Mouse (Mus musculus): Measurements from ENCODE around the gene Cd44.
A peak's percentile ranks its signal among the peaks of the same experiment; 100 is the strongest.

Cd44 gene

DNA sequence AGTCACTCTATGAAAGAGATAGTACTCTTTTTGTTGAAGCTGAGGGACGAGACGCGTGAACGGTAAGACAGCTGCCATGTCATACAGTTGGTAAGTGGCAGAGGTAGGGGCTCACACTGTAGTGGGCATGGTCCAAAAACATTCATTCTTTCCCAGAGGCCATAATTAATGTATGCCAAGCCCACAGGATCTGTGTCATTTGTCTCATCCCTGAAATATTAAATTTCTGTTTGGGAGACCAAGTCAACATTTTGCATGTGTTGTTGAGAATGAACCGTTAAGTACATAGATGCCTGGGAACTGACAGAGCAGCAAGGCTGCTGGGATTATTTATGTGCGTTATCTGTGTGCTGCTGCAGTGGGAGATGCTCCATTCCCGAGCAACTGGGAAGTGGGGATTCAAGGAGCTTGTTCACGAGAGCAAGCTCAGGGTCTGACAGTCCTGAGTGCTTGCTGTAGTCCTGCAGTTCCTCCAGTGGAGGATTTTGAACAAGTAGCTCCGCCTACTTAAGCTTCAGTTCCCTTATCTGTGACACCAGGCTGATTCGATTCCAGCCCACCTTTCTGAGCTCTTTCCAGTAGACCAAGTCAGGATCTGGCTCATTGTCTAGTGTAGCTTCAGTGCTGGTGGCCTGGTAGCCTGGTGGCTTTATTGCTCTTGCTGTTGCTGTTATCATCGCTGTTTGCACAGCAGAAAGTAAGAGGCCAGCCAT is 12.5 kb upstream of the Cd44 start:
- DNase-seq: no peak

GRCm38 (mm10) chr2:102912951-102913350 is 11.5 kb upstream of the Cd44 start:
- no peak for DNase-seq

DNA sequence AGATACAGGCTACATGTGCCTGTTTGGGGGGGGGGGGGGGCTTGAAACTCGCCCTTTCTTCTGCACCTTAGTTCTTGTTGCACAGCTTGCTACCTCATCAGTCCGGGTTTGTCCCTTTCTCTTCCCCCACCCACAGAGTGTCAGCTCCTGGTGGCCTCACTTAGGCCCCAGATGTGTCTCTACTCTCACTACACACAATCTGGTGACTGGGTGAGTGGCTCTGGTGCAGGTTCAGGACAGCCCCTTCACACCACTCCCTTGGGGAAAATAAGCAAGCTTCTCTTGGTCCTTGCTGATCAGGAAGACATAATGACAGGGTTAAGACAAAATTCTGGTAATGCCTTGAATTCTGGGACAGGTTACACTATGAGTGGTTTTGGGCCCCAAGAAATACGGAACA is 11.0 kb upstream of the Cd44 start:
- no peak for DNase-seq

DNA sequence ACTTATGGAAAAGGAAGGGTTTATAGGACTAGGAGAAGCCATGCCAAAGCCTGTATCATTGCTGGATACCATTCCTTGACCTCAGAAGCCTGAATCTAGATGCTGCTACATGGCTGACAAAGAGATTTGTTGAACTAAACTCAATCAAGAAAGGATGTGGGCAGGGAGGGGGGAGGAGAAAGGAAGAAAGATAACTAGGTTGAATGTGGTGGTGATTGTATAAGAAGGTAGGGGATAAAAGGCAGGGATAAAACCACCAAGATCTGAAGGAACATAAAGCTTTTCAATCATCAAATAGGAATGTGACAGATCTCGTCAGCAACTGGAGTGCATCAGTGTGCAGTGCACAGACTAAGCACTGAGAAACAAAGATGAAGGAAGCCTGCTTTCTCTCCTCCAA is 7.9 kb upstream of the Cd44 start:
- no peak for DNase-seq

- DNase-seq: no peak
These were observed 4.1 kb upstream of the Cd44 start for GRCm38 (mm10) chr2:102905604-102906003.

GRCm38 (mm10) chr2:102901828-102902223 is 361 bp upstream of the Cd44 start:
- DNase-seq: no peak

DNA sequence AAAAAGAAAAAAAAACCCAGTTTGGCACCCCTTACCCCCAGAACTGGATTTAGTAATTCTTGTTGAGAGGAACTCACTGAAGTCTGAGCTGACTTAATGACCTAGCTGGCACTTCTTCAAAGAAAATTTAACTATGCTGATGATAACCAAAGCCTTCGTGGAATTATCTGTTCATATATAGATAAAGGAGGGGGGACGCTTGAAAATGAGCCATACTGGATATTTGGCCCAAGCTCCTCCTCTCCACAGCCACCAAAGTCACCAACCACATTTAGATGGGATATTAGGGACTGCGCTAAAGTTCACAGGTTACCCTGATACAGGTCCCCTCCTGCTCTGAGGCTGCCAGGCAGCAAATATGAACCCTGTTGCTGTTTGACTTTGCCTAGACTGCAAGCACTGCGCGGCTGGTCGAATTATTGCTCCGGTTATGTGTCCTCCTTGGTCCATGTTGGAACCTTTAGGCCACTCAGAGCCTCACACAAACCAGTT is 1.2 kb downstream of the Cd44 start:
- peak in 1 of 2 experiments; percentile 18 for DNase-seq

DNA sequence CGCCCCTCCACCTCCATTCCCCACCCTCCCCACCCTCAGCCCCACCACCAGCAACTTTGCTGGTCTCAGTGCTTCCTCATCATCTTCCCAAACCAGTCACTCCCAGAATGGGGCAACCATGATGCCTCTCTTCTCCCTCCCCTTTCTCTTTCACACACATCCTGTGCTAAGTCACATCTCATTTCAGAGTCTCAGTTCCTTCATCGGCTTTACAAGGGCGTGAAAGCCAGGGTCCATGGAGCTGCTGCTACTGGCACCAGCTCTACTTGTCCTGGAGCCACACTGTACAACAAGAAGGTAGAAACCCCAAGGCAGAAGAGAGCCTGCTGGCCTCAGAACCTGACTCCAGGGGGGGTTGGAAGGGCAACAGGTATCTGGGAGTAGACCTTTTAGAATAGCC is 2.2 kb downstream of the Cd44 start:
- peak; percentile 38 to 43 for DNase-seq

DNA sequence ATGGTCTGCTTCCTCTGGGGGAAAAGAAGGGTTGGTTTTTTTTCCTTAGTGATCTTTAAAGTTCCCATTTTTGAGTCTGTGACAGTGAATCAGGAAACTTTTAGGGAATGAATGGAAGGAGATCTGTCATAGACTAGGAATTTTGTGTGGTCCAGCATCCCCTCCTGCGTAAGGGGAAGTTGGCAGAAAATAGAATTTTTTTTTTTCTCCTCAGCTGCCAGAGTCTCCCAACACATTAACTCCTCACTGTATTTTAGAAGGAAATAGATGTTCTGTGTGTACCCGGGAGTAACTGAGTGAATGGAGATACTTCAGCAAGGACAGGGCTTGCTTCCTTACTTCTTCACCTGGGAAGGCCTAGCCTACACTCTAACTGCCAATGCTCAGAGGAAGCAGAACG is 2.9 kb downstream of the Cd44 start:
- no peak for DNase-seq

DNA sequence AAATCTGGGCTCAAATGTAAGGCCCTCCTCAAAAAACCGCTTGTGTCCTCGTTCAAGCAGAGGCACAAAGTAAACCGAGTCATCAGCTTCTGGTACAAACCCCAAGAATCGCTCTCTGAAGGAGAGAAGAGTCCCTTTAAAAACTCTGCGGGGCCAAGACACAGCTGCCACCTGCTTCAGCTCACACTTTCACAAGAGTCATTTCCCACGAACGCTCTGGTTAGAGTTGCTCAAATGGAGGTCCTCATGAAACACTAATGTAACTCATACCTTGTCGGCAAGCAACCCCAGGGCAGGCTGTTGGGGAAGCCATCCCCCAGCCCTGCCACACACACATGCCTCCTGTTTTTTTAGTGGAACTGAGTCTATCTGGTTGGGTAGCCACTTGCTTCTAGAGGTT is 5.3 kb downstream of the Cd44 start:
- DNase-seq: no peak

GRCm38 (mm10) chr2:102895197-102895596 is 6.3 kb downstream of the Cd44 start:
- no peak for DNase-seq

DNA sequence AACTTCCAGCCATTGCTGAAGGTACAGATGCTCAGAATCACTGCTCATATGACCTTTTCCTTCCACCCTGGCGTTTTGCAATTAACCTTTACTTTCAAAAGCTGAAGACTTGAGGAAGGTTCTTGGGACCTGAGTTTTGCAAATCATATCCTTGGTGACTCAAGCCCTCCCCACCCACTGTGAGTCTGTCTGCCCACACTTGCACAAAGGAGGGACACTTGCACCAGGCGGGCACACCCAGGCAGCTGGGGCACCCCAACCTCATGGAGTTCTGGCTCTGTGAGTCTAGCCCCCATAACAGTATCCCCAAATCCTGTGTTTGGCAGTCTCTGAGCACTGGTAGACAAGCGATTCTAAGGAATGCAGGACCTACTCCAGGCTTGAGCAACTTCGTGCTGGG is 6.7 kb downstream of the Cd44 start:
- DNase-seq: peak; percentile 28 to 43

DNA sequence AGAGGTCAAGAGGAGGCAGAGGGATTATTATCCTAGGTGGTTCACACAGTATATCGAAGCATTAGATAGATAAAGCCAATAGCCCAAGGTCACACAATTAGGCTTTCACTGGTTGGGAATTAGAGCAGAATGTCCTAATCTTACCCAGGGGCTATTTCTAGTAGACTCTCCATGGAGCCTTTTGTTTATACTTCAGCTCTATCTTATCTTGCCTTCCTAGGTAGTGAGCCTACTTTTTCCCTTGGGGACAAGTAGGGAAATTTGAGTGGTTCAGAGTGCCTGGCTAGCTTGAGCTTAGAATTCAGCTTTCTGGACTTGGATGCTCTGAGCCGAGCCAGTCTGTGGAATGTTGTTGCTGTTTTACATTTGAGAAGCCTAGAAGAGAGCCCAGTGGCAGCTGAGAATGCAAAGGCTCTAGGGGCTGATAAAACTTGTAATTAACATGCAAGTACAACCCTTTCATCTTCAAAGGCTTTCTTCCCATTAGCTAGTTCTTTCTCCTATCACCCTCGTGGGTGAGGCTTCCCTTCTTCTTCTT is 12.7 kb downstream of the Cd44 start:
- DNase-seq: no peak

DNA sequence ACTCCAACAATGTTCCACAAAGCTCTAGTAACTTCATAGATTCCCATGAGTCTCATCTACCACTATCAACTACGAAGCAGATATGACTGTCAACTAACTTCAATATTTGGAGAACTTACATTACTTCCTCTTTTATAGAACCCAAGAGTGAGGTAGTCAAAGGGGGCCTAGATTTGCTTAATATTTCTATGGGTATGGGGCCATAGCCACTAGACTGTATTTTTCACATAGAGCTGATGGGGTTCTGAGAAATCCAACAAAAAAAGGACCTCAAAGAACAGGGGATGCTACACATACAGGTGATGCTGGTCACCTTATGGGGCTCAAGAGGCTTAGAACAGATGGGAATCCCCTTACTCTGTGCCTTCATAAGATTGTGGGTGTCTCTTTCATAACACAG is 14.3 kb downstream of the Cd44 start:
- no peak for DNase-seq

GRCm38 (mm10) chr2:102886306-102886935 is 15.0 kb downstream of the Cd44 start:
- DNase-seq: no peak

DNA sequence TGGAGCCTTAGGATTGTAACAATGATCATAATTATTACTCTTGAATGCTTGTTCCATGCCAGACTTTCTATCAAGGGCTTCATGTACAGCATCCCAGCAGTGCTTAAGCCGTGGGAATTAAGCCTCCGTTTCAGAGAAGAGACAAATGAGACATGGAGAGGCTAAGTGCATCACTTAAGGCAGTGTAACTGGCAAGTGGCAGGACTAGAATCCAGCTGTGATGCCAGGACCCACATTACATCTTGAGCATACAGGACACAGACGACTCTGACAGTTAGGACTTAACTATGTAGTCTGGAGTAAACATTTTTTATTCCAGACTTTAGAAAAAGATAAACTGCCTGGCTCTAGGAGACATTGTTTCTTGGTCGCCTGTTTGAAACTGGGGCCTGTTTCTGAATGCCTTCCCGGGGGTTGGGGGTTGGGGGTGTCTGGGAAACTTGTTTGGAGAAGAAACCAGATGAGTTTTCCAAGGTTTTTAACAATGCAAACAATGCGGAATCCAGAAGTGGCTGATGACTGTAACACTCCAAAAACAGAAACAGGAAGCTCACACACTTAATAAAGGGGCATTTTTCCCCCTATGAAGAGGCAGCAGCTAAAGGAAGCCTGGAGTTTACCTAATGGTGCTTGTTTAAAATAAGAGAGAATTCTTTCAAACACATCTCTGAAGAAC is 18.7 kb downstream of the Cd44 start:
- DNase-seq: no peak

DNA sequence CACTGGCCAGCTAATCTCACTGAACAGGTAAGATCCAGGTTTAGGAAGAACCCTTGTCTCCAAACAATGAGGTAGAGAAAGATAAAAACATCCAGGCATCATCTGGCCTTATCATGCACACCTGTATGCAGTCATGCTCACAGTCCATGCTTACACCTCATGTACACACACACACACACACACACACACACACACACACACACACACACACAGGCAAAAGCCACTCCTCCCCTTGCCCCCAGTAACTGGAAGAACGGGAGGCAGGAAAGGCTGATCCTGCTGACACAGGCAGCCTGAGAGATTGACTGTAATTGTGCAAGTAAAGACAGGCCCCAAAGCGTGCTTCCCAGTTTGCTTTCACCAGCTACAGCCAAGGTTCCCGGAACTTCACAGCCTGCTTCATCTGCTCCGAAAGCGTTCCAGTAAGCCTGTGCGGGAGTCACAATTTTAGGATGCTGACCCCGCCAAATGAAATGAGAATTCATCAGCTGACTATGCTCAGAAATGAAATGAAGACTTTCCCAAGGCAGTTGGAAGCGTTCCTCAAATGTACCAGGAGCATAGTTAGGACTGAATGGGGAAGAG is 19.4 kb downstream of the Cd44 start:
- DNase-seq: no peak

DNA sequence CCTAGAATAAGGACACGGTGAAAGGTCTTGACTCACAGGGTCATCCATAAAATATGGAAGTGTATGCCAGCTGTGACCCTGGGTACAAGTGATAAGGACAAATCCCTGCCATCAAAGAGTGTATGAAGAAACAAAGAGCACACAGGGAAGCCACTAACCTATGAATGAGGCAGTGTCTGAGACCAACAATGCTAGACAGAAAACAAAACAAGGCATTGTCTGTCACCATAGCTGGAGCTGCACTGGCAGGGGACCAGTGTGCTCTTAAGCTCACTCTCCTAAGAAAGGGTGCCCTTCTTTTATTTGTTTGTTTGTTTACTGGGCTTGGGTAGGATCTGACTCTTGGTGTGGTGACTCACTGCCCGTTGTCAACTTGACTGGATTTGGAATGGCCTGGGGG is 23.0 kb downstream of the Cd44 start:
- no peak for DNase-seq

- DNase-seq: no peak
These were observed 24.0 kb downstream of the Cd44 start for GRCm38 (mm10) chr2:102877463-102877862.

GRCm38 (mm10) chr2:102876141-102876540 is 25.3 kb downstream of the Cd44 start:
- DNase-seq: no peak

DNA sequence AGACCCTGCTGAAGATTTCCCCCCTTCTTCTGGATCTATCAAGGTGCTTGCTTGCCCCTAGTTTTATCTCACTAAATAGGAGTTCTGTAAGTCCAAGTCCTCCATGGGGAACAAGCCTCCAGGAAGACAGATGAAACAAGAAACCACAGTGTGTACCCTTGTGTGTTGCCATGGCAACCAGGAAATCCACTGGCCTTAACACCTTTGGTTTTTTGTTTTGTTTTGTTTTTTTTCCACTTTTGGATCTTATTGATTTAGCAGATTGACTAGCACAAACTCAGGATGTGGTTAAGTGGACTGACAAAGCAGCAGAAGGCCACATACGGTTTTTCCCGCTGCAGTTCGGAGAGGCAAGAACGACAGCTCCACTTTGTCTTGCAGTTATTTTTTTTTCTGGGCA is 27.6 kb downstream of the Cd44 start:
- no peak for DNase-seq

DNA sequence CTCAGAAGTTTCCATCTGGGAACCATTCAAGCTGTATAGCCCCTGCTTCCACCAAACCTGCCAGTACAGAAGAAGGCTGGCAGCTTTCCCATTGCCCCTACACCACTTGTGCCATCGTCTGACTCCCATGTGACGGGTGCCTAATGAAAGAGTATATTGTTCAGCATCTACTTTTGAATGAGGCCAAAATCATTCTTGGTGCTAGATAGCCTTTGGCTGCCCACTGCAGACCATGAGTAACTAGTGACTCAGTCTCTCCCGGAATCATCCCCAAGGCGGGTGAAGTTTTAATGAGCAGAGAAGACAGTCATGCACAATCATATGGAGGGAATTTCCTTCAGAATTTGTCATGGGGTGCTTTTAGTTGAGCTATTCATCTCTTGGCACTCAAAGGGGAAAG is 28.3 kb downstream of the Cd44 start:
- DNase-seq: no peak

DNA sequence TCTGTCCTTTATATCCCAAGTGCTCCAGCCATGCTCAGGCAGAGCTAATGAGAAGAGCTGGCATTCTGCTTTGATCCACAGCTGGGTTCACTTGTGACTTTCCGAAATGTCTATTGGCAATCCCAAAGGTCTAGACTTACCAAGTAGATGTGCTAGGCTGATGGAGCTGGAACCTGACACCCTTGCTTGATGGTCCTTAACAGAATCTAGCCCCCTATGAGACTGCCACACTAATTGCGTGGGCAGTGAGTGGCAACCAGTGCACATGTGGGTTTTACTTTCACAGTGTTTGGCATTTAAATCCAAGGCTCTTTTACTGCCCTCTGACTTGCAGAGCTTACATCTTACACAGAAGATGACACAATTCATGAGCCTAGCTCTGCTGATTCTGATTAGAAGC is 29.0 kb downstream of the Cd44 start:
- DNase-seq: no peak

- DNase-seq: no peak
These were observed 33.0 kb downstream of the Cd44 start for GRCm38 (mm10) chr2:102868444-102868843.
